Mouse (Mus musculus) stomach, embryonic 14.5 days (tissue): Measurements from ENCODE around the gene Ciapin1. TPM values are rescaled to one million over a fixed set of nuclear protein-coding genes. Genes with fewer than 3 reads are reported as not detected.
A peak's percentile ranks its signal among the peaks of the same experiment; 100 is the strongest.
"Not testable (repeated sequence)": the region's sequence is repeated elsewhere in the genome, so short reads cannot be mapped to it uniquely, and the experiment has no call there.

ENCODE experiments used
- ATAC-seq: fragments of 200-750 bp; cut with Nextera tagmentation; 2 replicates; pipeline ENCODE4 v1.8.0; 2017; ENCODE audit warnings: low read depth, moderate TSS enrichment; ENCODE audit not compliant: insufficient number of reproducible peaks, insufficient read depth, low FRiP score
- H3K27ac ChIP-seq: fragments of 300-500 bp; sonication (generic); 2 replicates; pipeline ENCODE4 v1.5.1; 2014; ENCODE audit warnings: mild to moderate bottlenecking, low read length, moderate library complexity, mixed read lengths
- H3K27me3 ChIP-seq: fragments of 300-500 bp; sonication (generic); 2 replicates; pipeline ENCODE4 v1.6.1; 2014; ENCODE audit warnings: low read length, control low read depth, mixed read lengths; ENCODE audit not compliant: control insufficient read depth, insufficient read depth
- H3K36me3 ChIP-seq: fragments of 300-500 bp; sonication (generic); 2 replicates; pipeline ENCODE4 v1.6.1; 2014; ENCODE audit warnings: mild to moderate bottlenecking, control low read depth, low read length, moderate library complexity, mixed read lengths; ENCODE audit not compliant: control insufficient read depth, insufficient read depth
- H3K4me1 ChIP-seq: fragments of 300-500 bp; sonication (generic); 2 replicates; pipeline ENCODE4 v1.6.1; 2014; ENCODE audit warnings: low read length, control low read depth, mixed read lengths; ENCODE audit not compliant: control insufficient read depth, insufficient read depth
- H3K4me2 ChIP-seq: fragments of 300-500 bp; sonication (generic); replicated peaks from 2 replicates; pipeline ENCODE4 v1.6.1; 2014; ENCODE audit warnings: low read depth, low read length, control low read depth
- H3K4me3 ChIP-seq: fragments of 300-500 bp; sonication (generic); 2 replicates; pipeline ENCODE4 v1.5.1; 2014; ENCODE audit warnings: low read depth, low read length, control low read depth
- H3K9ac ChIP-seq: fragments of 300-500 bp; sonication (generic); replicated peaks from 2 replicates; pipeline ENCODE4 v1.6.1; 2014; ENCODE audit warnings: low read depth, mild to moderate bottlenecking, control low read depth, low read length, moderate library complexity, mixed read lengths
- H3K9me3 ChIP-seq: fragments of 300-500 bp; sonication (generic); 2 replicates; pipeline ENCODE4 v1.6.1; 2016; ENCODE audit warnings: low read depth, low read length, control low read depth; ENCODE audit not compliant: control insufficient read depth
- WGBS: fragments of 180-500 bp; shearing (Covaris S2); extraction: QIAGEN DNeasy Blood & Tissue Kit; methylation state at CpG from one replicate; pipeline ENCODE4 v1.1.7; 2014; 5-methylcytosine and 5-hydroxymethylcytosine counted together
- polyA plus RNA-seq: library from polyadenylated mRNA; unstranded; fragments of >200 nt; fragmentation: Nextera tagmentation; extraction: Ambion mirVana; gene quantifications from 2 replicates; pipeline ENCODE4 v1.2.1, GENCODE M21; 2014

Ciapin1 gene
- polyA plus RNA-seq, 1 experiment from 2014 or later = 96.2 TPM

DNA sequence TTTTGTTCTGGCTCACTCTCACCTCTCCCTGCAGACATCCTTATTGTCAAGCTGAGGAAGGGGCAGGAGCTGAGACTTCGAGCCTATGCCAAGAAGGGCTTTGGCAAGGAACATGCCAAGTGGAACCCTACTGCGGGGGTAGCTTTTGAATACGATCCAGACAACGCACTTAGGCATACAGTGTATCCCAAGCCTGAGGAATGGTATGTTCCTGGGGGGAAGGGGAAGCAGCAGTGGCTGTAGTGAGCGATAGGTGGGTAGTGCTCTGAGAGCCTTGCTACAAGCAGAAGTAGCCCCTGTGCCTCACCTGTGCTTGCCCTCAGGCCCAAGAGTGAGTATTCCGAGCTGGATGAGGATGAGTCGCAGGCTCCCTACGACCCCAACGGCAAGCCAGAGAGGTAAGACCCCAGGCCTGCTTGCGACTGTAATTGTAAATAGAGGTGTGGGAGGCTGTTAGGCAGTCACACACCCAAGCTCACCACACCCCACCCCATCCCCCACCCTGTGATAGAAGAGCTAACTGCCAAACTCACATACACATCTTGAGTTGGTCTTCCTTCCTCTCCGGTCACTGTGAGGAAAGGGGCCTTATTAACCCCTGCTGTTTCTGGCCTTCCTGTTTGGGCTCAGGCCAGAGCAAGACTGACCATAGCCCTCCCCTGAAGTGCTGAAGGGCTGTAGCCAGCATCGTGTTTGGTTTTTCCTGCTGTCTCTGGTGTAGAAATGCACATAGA is 24.5 kb upstream of the Ciapin1 start:
- H3K4me2 ChIP-seq = no peak overlapping the region
- H3K36me3 ChIP-seq = peaks cover 57% of the 10 kb centered on the region
- H3K4me1 ChIP-seq = peaks cover 8% of the 10 kb centered on the region
- WGBS = 84% methylated on average over 12 of the region's 12 CpGs
- H3K27me3 ChIP-seq = no peaks in the 10 kb centered on the region
- H3K9ac ChIP-seq = no peak overlapping the region
- no peaks in the 10 kb centered on the region for H3K9me3 ChIP-seq
- no peak overlapping the region for H3K27ac ChIP-seq
- no peak overlapping the region for H3K4me3 ChIP-seq
- no peak for ATAC-seq

- no peaks in the 10 kb centered on the region for H3K9me3 ChIP-seq
- no peak overlapping the region for H3K9ac ChIP-seq
- H3K4me1 ChIP-seq = peaks cover 8% of the 10 kb centered on the region
- H3K27me3 ChIP-seq = no peaks in the 10 kb centered on the region
- no peak overlapping the region for H3K4me2 ChIP-seq
- H3K27ac ChIP-seq = no peak overlapping the region
- 73% methylated on average over 8 of the region's 8 CpGs for WGBS
- peaks cover 50% of the 10 kb centered on the region for H3K36me3 ChIP-seq
- no peak overlapping the region for H3K4me3 ChIP-seq
- no peak for ATAC-seq
Measured at GRCm38 (mm10) chr8:94861352-94861910, 23.3 kb upstream of the Ciapin1 start.

DNA sequence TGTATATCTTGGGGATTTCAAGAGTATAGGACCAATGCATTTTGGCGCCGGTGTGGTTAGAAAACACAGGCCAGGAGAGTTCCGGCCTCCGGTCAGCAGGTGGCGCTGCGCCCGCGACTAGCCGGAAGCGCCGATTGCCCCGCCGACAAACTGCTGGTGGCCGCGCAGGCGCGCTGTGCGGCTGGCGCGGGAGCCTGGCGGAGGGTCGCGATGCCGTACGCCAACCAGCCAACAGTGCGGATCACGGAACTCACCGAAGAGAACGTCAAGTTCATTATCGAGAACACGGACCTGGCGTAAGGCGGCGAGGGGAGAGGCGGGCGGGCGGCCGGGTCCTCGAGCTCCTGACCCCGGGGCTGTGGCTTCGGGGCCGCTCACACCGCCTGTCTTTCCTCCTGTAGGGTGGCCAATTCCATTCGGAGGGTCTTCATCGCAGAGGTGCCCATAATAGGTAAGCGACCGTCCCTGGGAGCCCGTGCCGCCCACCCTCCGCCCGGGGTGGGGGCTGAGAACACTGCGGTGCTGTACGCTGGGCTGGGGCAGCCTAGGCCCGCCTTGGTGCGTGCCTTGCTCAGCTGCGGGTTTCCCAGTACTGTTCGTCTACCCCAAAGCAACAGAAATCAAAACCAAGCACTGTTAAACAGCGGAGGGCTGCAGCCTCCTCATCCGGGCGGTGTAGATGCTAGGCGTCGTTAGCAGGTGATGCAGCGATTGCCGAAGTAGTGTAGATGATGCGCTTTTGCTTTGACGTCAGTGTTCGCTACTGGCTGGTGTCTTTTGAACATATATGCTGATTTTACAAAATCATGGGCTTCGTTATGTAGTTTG is 19.4 kb upstream of the Ciapin1 start, which contains the start of gene Polr2c:
Gene Polr2c (plus strand): TSS at position 105 of the 828 bp plus-strand sequence.
- H3K4me1 ChIP-seq = peaks cover 8% of the 10 kb centered on the region
- H3K9me3 ChIP-seq = no peaks in the 10 kb centered on the region
- H3K36me3 ChIP-seq = peaks cover 22% of the 10 kb centered on the region
- peak within 1 kb of the TSS; percentile 64 for H3K4me3 ChIP-seq
- H3K9ac ChIP-seq = peak within 1 kb of the TSS; percentile 72
- H3K27me3 ChIP-seq = no peaks in the 10 kb centered on the region
- peak; percentile 73 for ATAC-seq
- H3K4me2 ChIP-seq = peak within 1 kb of the TSS; percentile 79
- peak within 1 kb of the TSS; percentile 56; the same call in 1 of the 2 replicates for H3K27ac ChIP-seq
- WGBS = under 1% methylated on average over 68 of the region's 68 CpGs

- Histone ChIP-seq H3K9ac (no peak overlapping the region), H3K27ac (no peak overlapping the region), H3K36me3 (peaks cover 26% of the 10 kb centered on the region), H3K4me3 (no peak overlapping the region), H3K4me2 (no peak overlapping the region), H3K4me1 (peaks cover 8% of the 10 kb centered on the region), H3K9me3 (no peaks in the 10 kb centered on the region), H3K27me3 (no peaks in the 10 kb centered on the region)
- WGBS = 30% methylated on average over 5 of the region's 5 CpGs
- no peak; the same call in 1 of the 2 replicates for ATAC-seq
Measured at GRCm38 (mm10) chr8:94857011-94857345, 18.8 kb upstream of the Ciapin1 start.

DNA sequence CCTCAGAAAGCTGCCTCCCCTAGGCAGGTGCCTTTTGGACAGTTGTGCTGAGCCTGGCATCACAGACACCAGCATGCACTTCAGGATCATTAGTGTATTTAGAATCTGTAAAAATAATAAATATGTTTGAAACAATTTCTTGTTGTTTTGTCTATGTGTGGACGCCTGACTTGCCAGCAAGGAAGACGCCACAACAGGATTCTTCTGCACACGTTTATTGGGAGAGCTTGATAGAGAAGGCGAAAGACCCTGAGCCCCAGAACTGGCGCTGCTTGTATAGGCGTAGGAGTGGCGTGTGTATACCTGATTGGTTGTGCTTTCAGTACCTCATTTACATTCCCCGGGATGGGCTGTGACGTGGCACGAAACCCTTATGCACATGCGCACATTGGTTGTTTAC is 16.6 kb upstream of the Ciapin1 start:
- H3K27ac ChIP-seq, H3K9ac ChIP-seq, ATAC-seq, H3K4me1 ChIP-seq, H3K4me3 ChIP-seq, H3K9me3 ChIP-seq, H3K4me2 ChIP-seq, H3K27me3 ChIP-seq: not testable (repeated sequence)
- peaks cover 34% of the 10 kb centered on the region for H3K36me3 ChIP-seq
- 88% methylated on average over 11 of the region's 11 CpGs for WGBS

GRCm38 (mm10) chr8:94850049-94850448 is 11.9 kb upstream of the Ciapin1 start:
- Histone ChIP-seq H3K9me3 (no peaks in the 10 kb centered on the region), H3K4me1 (no peaks in the 10 kb centered on the region), H3K36me3 (peaks cover 46% of the 10 kb centered on the region), H3K27me3 (no peaks in the 10 kb centered on the region), H3K4me3 (no peak overlapping the region), H3K4me2 (no peak overlapping the region), H3K9ac (no peak overlapping the region), H3K27ac (no peak overlapping the region)
- 93% methylated on average over 5 of the region's 5 CpGs for WGBS
- ATAC-seq = no peak

GRCm38 (mm10) chr8:94841183-94841582 is 3.0 kb upstream of the Ciapin1 start:
- Histone ChIP-seq H3K4me2 (no peak overlapping the region), H3K27me3 (no peaks in the 10 kb centered on the region), H3K36me3 (peaks cover 15% of the 10 kb centered on the region), H3K4me3 (no peak overlapping the region), H3K27ac (no peak overlapping the region), H3K4me1 (peaks cover 13% of the 10 kb centered on the region; the same call in 1 of the 2 replicates), H3K9me3 (no peaks in the 10 kb centered on the region), H3K9ac (no peak overlapping the region)
- ATAC-seq = no peak
- WGBS = 39% methylated on average over 2 of the region's 2 CpGs

- WGBS = under 1% methylated on average over 24 of the region's 24 CpGs
- peak overlapping the region; percentile 94 for H3K9ac ChIP-seq
- peak overlapping the region; percentile 85 for H3K27ac ChIP-seq
- peak; percentile 62; the same call in 1 of the 2 replicates for ATAC-seq
- no peaks in the 10 kb centered on the region for H3K27me3 ChIP-seq
- peak overlapping the region; percentile 96 for H3K4me3 ChIP-seq
- peaks cover 13% of the 10 kb centered on the region; the same call in 1 of the 2 replicates for H3K4me1 ChIP-seq
- H3K36me3 ChIP-seq = no peaks in the 10 kb centered on the region
- H3K9me3 ChIP-seq = no peaks in the 10 kb centered on the region
- H3K4me2 ChIP-seq = peak overlapping the region; percentile 69
Measured at GRCm38 (mm10) chr8:94838600-94838999, 442 bp upstream of the Ciapin1 start.
